In the genomic region with DNA sequence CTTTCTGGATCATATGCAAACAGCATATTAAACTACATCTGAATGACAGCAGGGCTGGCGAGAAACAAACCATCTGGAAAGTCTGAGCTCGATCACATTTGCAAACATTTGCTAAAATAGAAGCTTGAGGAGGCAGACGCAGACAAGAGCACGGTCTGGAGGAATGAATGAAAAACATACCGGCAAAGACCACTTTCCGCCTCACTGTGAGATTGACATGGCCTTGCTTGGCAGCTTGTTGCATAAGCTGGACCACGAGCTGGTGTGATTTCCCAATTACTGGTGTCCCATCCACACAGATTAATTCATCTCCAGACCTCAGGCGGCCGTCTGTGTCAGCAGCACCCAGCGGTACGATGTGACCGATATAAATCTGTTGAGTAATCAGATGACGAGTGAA, we compare ENCODE assay signal across 13 mouse cellular contexts.
DNase-seq lines count a peak whose midpoint lies in the region; ATAC-seq lines count a peak whose summit lies in the region.
"Had no signal": no experiment of that assay in that cellular context is flagged by ENCODE, and none has a peak within 500 bp of the region (broad histone marks: within the 10 kb centered on the region; RNA-seq: fewer than 3 reads in every experiment).

No protein-coding gene starts in this region.

- peak; percentile 55 to 66 for DNase-seq in frontal cortex, postnatal 36 days (ENCODE audit: low spot score in 2 of 2)
- no peak for DNase-seq in frontal cortex, postnatal 25 days (ENCODE audit: low spot score in 2 of 2)
- peak; percentile 43 for DNase-seq in right cerebral cortex, adult 18-20 months
- no peak for DNase-seq in right cerebral cortex, postnatal 14 days
- DNase-seq in layer of hippocampus, adult 9-10 months (ENCODE audit: low spot score): peak; percentile 44
- peak; percentile 68 for DNase-seq in telencephalon, adult 2 months (ENCODE audit: low read depth, low spot score)
- DNase-seq: cerebellum, postnatal 10 days; gastrocnemius, postnatal 36 days; kidney, postnatal 14 days had no signal

- 58% methylated on average over 13 of the region's 13 CpGs for WGBS in kidney, embryonic 15.5 days
- WGBS in kidney, embryonic 16.5 days: 63% methylated on average over 13 of the region's 13 CpGs

- no peak overlapping the region for H3K4me3 ChIP-seq in kidney, embryonic 15.5 days (replicated peaks)
- H3K4me3 ChIP-seq in kidney, embryonic 16.5 days (ENCODE audit: low read length): no peak overlapping the region
- H3K4me3 ChIP-seq: embryonic facial prominence, embryonic 13.5 days had no signal

- peaks cover 7% of the 10 kb centered on the region for H3K4me1 ChIP-seq in kidney, embryonic 15.5 days
- no peaks in the 10 kb centered on the region for H3K4me1 ChIP-seq in kidney, embryonic 16.5 days (ENCODE audit: insufficient read depth, low read length)
- H3K4me1 ChIP-seq: embryonic facial prominence, embryonic 13.5 days had no signal

- no peak overlapping the region for H3K4me2 ChIP-seq in kidney, embryonic 15.5 days
- no peak overlapping the region for H3K4me2 ChIP-seq in kidney, embryonic 16.5 days (replicated peaks; ENCODE audit: low read depth, low read length)
- H3K4me2 ChIP-seq: embryonic facial prominence, embryonic 13.5 days had no signal

- no peak overlapping the region for H3K27ac ChIP-seq in kidney, embryonic 15.5 days
- H3K27ac ChIP-seq in kidney, embryonic 16.5 days (ENCODE audit: low read length): no peak overlapping the region
- H3K27ac ChIP-seq: embryonic facial prominence, embryonic 13.5 days had no signal

- H3K9me3 ChIP-seq in kidney, embryonic 15.5 days (replicated peaks): no peaks in the 10 kb centered on the region
- H3K9me3 ChIP-seq in kidney, embryonic 16.5 days (ENCODE audit: low read length): no peaks in the 10 kb centered on the region
- H3K9me3 ChIP-seq: embryonic facial prominence, embryonic 13.5 days had no signal

- H3K9ac ChIP-seq in kidney, embryonic 15.5 days: no peak overlapping the region
- no peak overlapping the region for H3K9ac ChIP-seq in kidney, embryonic 16.5 days (replicated peaks; ENCODE audit: low read length)
- H3K9ac ChIP-seq: embryonic facial prominence, embryonic 13.5 days had no signal

- H3K36me3 ChIP-seq in kidney, embryonic 15.5 days: peaks cover 31% of the 10 kb centered on the region
- H3K36me3 ChIP-seq in kidney, embryonic 16.5 days (ENCODE audit: insufficient read depth, low read length): 0 out of 2 replicates have a peak, but pooled peaks cover 4% of the 10 kb centered on the region

- ATAC-seq in kidney, embryonic 15.5 days (replicated peaks; ENCODE audit: low FRiP score): no peak
- ATAC-seq in kidney, embryonic 16.5 days (ENCODE audit: low FRiP score, low TSS enrichment): no peak
- ATAC-seq: Patski had no signal

- no peaks in the 10 kb centered on the region for H3K27me3 ChIP-seq in kidney, embryonic 15.5 days
- no peaks in the 10 kb centered on the region for H3K27me3 ChIP-seq in kidney, embryonic 16.5 days (ENCODE audit: insufficient read depth, low read length)
- H3K27me3 ChIP-seq: embryonic facial prominence, embryonic 13.5 days; Patski had no signal

Comparison
In these comparisons a context has a peak if more than half of its experiments do, and no peak if none do; other contexts are left out.
1. DNase-seq: peak in frontal cortex, postnatal 36 days (2 of 2), right cerebral cortex, adult 18-20 months (single experiment), layer of hippocampus, adult 9-10 months (single experiment) and telencephalon, adult 2 months (single experiment); none in frontal cortex, postnatal 25 days (0 of 2) and right cerebral cortex, postnatal 14 days (single experiment).